20 mouse cellular contexts compared by ENCODE assay signal in the genomic region with DNA sequence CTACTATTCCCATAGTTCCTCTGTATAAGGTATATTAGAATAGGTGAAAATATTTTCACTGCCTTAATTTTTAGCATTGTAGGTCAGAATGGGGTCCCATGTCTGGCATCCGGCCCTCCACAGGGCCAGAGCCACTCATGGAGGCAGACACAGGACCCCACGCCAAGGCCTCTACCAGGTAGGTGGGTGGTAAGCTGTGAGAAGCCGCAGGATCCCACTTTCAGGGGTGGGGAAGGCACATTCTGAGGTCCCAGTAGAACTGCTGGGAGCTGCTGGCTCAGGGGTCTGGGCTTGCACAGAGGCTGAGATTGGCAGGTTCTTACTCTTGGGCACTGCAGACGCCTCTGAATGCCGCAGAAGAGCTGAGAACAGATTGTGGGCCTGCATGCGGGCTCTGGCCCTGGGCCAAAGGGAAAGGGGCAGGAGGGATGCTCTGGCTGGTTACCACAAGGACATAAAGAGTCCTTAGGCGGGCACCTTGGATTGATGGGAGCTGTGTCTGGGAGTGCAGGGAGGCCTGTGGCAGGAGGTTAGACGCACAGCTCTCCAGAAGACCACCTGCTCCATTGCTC.
DNase-seq lines count a peak whose midpoint lies in the region; ATAC-seq and TF ChIP-seq lines count a peak whose summit lies in the region.
"Had no signal": no experiment of that assay in that cellular context is flagged by ENCODE, and none has a peak within 500 bp of the region (broad histone marks: within the 10 kb centered on the region; RNA-seq: fewer than 3 reads in every experiment).

No protein-coding gene starts in this region.

- WGBS in forebrain, embryonic 16.5 days, result 80% methylated on average over 8 of the region's 8 CpGs
- 76% methylated on average over 8 of the region's 8 CpGs for WGBS in forebrain, postnatal 0 days
- 91% methylated on average over 8 of the region's 8 CpGs for WGBS in midbrain, postnatal 0 days
- WGBS in midbrain, embryonic 14.5 days, result 92% methylated on average over 8 of the region's 8 CpGs
- WGBS in liver, embryonic 12.5 days (ENCODE audit: insufficient replicate concordance), result 89% methylated on average over 8 of the region's 8 CpGs

- H3K9ac ChIP-seq in forebrain, embryonic 16.5 days (replicated peaks; ENCODE audit: low read depth, low read length), result no peak overlapping the region
- H3K9ac ChIP-seq in forebrain, postnatal 0 days, result no peak overlapping the region
- no peak overlapping the region for H3K9ac ChIP-seq in midbrain, postnatal 0 days (replicated peaks; ENCODE audit: low read length, poor library complexity, severe bottlenecking)
- no peak overlapping the region for H3K9ac ChIP-seq in midbrain, embryonic 14.5 days (replicated peaks; ENCODE audit: low read length)
- H3K9ac ChIP-seq in liver, embryonic 12.5 days, result no peak overlapping the region
- H3K9ac ChIP-seq: embryonic facial prominence, embryonic 15.5 days; forebrain, embryonic 12.5 days; limb, embryonic 13.5 days; liver, embryonic 15.5 days; neural tube, embryonic 13.5 days had no signal

- no peak overlapping the region for H3K4me2 ChIP-seq in forebrain, embryonic 16.5 days (ENCODE audit: low read length)
- no peak overlapping the region for H3K4me2 ChIP-seq in forebrain, postnatal 0 days (ENCODE audit: low read depth)
- H3K4me2 ChIP-seq in midbrain, postnatal 0 days (ENCODE audit: low read depth, low read length, poor library complexity, severe bottlenecking), result no peak overlapping the region
- H3K4me2 ChIP-seq in midbrain, embryonic 14.5 days (ENCODE audit: low read length), result no peak overlapping the region
- H3K4me2 ChIP-seq in liver, embryonic 12.5 days, result no peak overlapping the region
- H3K4me2 ChIP-seq: embryonic facial prominence, embryonic 15.5 days; forebrain, embryonic 12.5 days; limb, embryonic 13.5 days; liver, embryonic 15.5 days; neural tube, embryonic 13.5 days had no signal

- no peak for TF ChIP-seq CTCF in forebrain, postnatal 0 days (IDR thresholded peaks at IDR 0.05; ENCODE audit: low read depth)
- no peak for TF ChIP-seq CTCF in midbrain, postnatal 0 days (IDR thresholded peaks at IDR 0.05)

- no peaks in the 10 kb centered on the region for H3K9me3 ChIP-seq in forebrain, embryonic 16.5 days (ENCODE audit: control insufficient read depth, low read length)
- H3K9me3 ChIP-seq in forebrain, postnatal 0 days (ENCODE audit: low read length), result no peaks in the 10 kb centered on the region
- no peaks in the 10 kb centered on the region for H3K9me3 ChIP-seq in midbrain, postnatal 0 days (ENCODE audit: low read length)
- H3K9me3 ChIP-seq in midbrain, embryonic 14.5 days (ENCODE audit: control insufficient read depth, low read length), result no peaks in the 10 kb centered on the region
- H3K9me3 ChIP-seq in liver, embryonic 12.5 days (replicated peaks), result no peaks in the 10 kb centered on the region
- H3K9me3 ChIP-seq: embryonic facial prominence, embryonic 15.5 days; forebrain, embryonic 12.5 days; limb, embryonic 13.5 days; liver, embryonic 15.5 days; neural tube, embryonic 13.5 days had no signal

- H3K27me3 ChIP-seq in forebrain, embryonic 16.5 days (replicated peaks; ENCODE audit: control insufficient read depth, insufficient read depth, low read length), result no peaks in the 10 kb centered on the region
- H3K27me3 ChIP-seq in forebrain, postnatal 0 days (ENCODE audit: insufficient read depth, low read length), result no peaks in the 10 kb centered on the region
- no peaks in the 10 kb centered on the region for H3K27me3 ChIP-seq in midbrain, postnatal 0 days (ENCODE audit: insufficient read depth, low read length)
- no peaks in the 10 kb centered on the region for H3K27me3 ChIP-seq in midbrain, embryonic 14.5 days (ENCODE audit: control insufficient read depth, insufficient read depth, low read length)
- no peaks in the 10 kb centered on the region for H3K27me3 ChIP-seq in liver, embryonic 12.5 days (replicated peaks)
- H3K27me3 ChIP-seq: embryonic facial prominence, embryonic 15.5 days; forebrain, embryonic 12.5 days; limb, embryonic 13.5 days; liver, embryonic 15.5 days; neural tube, embryonic 13.5 days had no signal

- DNase-seq in forebrain, postnatal 0 days, result no peak
- peak; percentile 22 for DNase-seq in midbrain, postnatal 0 days (ENCODE audit: low spot score)
- DNase-seq in midbrain, embryonic 14.5 days, result no peak
- peak; percentile 57 for DNase-seq in cerebellum, adult 9-10 months
- no peak for DNase-seq in spleen, postnatal 10 days (ENCODE audit: low spot score in 2 of 2)
- DNase-seq: adrenal gland, postnatal 10 days; heart, postnatal 4 days; kidney, adult 11 months; right cerebral cortex, postnatal 4 days; thymus, postnatal 36 days had no signal

- no peaks in the 10 kb centered on the region for H3K4me1 ChIP-seq in forebrain, embryonic 16.5 days (replicated peaks; ENCODE audit: control insufficient read depth, insufficient read depth, low read length)
- H3K4me1 ChIP-seq in forebrain, postnatal 0 days (ENCODE audit: insufficient read depth), result no peaks in the 10 kb centered on the region
- H3K4me1 ChIP-seq in midbrain, postnatal 0 days (ENCODE audit: insufficient read depth, low read length), result no peaks in the 10 kb centered on the region
- no peaks in the 10 kb centered on the region for H3K4me1 ChIP-seq in midbrain, embryonic 14.5 days (ENCODE audit: control insufficient read depth, insufficient read depth, low read length)
- no peaks in the 10 kb centered on the region for H3K4me1 ChIP-seq in liver, embryonic 12.5 days
- H3K4me1 ChIP-seq: embryonic facial prominence, embryonic 15.5 days; forebrain, embryonic 12.5 days; limb, embryonic 13.5 days; liver, embryonic 15.5 days; neural tube, embryonic 13.5 days had no signal

- H3K4me3 ChIP-seq in forebrain, embryonic 16.5 days (replicated peaks; ENCODE audit: low read length), result no peak overlapping the region
- no peak overlapping the region for H3K4me3 ChIP-seq in forebrain, postnatal 0 days (ENCODE audit: low read depth, low read length)
- H3K4me3 ChIP-seq in midbrain, postnatal 0 days (ENCODE audit: low read depth, low read length), result no peak overlapping the region
- H3K4me3 ChIP-seq in midbrain, embryonic 14.5 days (replicated peaks; ENCODE audit: low read depth, low read length), result no peak overlapping the region
- no peak overlapping the region for H3K4me3 ChIP-seq in liver, embryonic 12.5 days
- H3K4me3 ChIP-seq: embryonic facial prominence, embryonic 15.5 days; forebrain, embryonic 12.5 days; left cerebral cortex, adult 2 months; limb, embryonic 13.5 days; liver, embryonic 15.5 days; neural tube, embryonic 13.5 days had no signal

- ATAC-seq in forebrain, embryonic 16.5 days, result peak; percentile 59
- no peak for ATAC-seq in forebrain, postnatal 0 days
- no peak for ATAC-seq in midbrain, postnatal 0 days (ENCODE audit: low FRiP score)
- ATAC-seq in midbrain, embryonic 14.5 days (ENCODE audit: low FRiP score, low TSS enrichment), result no peak
- ATAC-seq in liver, embryonic 12.5 days, result no peak
- ATAC-seq: lung, postnatal 0 days had no signal

- no peak overlapping the region for H3K27ac ChIP-seq in forebrain, embryonic 16.5 days (ENCODE audit: low read length)
- no peak overlapping the region for H3K27ac ChIP-seq in forebrain, postnatal 0 days (ENCODE audit: low read depth, low read length)
- no peak overlapping the region for H3K27ac ChIP-seq in midbrain, postnatal 0 days (ENCODE audit: low read depth, low read length)
- H3K27ac ChIP-seq in midbrain, embryonic 14.5 days (replicated peaks; ENCODE audit: low read depth, low read length), result no peak overlapping the region
- H3K27ac ChIP-seq in liver, embryonic 12.5 days, result no peak overlapping the region
- H3K27ac ChIP-seq: embryonic facial prominence, embryonic 15.5 days; forebrain, embryonic 12.5 days; kidney, postnatal 0 days; left cerebral cortex, adult 2 months; limb, embryonic 13.5 days; liver, embryonic 15.5 days; neural tube, embryonic 13.5 days had no signal

- no peaks in the 10 kb centered on the region for H3K36me3 ChIP-seq in forebrain, embryonic 16.5 days (ENCODE audit: control insufficient read depth, insufficient read depth)
- H3K36me3 ChIP-seq in forebrain, postnatal 0 days (ENCODE audit: insufficient read depth), result peaks cover 11% of the 10 kb centered on the region; the same call in 1 of the 2 replicates
- peaks cover 4% of the 10 kb centered on the region; the same call in 1 of the 2 replicates for H3K36me3 ChIP-seq in midbrain, postnatal 0 days (ENCODE audit: insufficient read depth, low read length)
- peaks cover 23% of the 10 kb centered on the region for H3K36me3 ChIP-seq in midbrain, embryonic 14.5 days (ENCODE audit: control insufficient read depth, insufficient read depth, low read length)
- H3K36me3 ChIP-seq in liver, embryonic 12.5 days, result peaks cover 35% of the 10 kb centered on the region

Comparison
In these comparisons a context has a peak if more than half of its experiments do, and no peak if none do; other contexts are left out.
1. DNase-seq: peak in midbrain, postnatal 0 days (single experiment) and cerebellum, adult 9-10 months (single experiment); none in forebrain, postnatal 0 days (single experiment), midbrain, embryonic 14.5 days (single experiment) and spleen, postnatal 10 days (0 of 2).